Mouse (Mus musculus) thymus, postnatal 0 days (tissue): ENCODE measurements around the gene Rnf133. TPM values are rescaled to one million over a fixed set of nuclear protein-coding genes. Genes with fewer than 3 reads are reported as not detected.

Experiments
- DNase-seq: peaks from one replicate; pipeline ENCODE4 v3.0.0-alpha.2; 2015; ENCODE audit warnings: low spot score
- polyA plus RNA-seq: library from polyadenylated mRNA; unstranded; fragments of >200 nt; fragmentation: Nextera tagmentation; extraction: Ambion mirVana; gene quantifications from 2 replicates; pipeline ENCODE4 v1.2.1, GENCODE M21; 2015

Rnf133 gene
- not detected in 2 replicates for polyA plus RNA-seq

DNA sequence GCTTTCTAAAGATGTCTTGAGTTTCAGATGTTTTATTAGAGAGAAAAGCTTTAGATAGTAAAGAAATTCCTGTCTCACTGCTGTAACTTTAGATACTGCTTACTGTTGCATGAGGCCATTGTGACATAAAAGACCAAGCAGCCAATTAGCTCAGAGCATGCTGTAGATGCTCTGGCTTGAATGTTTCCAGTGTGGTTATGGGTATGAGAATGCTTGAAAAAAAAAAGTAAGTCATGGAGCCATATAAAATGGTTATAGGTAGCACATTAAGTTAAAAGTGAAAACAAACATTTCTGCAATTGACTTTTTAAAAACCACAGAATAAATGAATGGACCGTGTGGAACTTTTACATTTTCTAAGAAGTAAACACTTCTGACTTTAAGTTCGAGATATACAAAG is at the start of gene Rnf133:
TSS of gene Rnf133 (minus strand) at position 101 of the 400 bp plus-strand sequence.
- no peak for DNase-seq

DNA sequence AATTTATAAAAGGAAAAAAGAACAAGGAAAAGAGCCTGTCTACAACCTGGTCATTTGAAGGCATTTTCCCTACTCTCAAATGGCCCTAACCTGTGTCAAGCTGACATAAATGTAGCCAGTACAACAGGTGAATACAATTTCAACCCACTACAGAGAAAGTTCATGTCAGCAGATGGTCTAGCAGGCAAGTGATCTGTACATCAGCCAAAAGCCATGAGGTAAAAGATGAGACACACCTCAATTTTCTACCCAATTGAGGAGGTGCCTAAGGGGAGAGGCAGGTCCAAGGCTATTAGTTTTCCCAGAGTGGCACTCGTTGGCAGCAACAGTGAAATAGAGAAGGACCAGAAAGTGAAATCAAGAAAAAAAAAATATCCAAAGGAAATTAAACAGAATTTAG is 28.1 kb upstream of the Rnf133 start:
- no peak for DNase-seq

DNA sequence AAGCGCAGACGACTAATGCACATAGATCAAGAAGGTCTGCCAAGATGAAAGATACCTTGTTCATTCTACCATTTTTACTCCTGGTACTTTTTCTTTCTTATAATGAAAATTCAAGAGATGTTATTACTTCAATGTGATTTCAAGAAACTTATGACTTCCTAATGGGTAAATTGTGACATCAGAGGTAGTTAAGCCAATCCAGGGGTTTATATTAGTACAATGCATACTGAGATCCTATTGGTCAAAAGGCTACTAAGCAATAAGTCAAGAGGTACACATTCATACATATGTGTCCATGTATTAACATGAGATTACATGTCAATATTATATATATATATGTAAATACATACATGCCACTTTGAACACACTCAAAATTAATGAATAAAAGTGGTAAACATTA is 4.9 kb upstream of the Rnf133 start, which contains the start of gene Rnf148:
TSS of gene Rnf148 (minus strand) at position 101 of the 400 bp plus-strand sequence.
- DNase-seq: no peak

DNA sequence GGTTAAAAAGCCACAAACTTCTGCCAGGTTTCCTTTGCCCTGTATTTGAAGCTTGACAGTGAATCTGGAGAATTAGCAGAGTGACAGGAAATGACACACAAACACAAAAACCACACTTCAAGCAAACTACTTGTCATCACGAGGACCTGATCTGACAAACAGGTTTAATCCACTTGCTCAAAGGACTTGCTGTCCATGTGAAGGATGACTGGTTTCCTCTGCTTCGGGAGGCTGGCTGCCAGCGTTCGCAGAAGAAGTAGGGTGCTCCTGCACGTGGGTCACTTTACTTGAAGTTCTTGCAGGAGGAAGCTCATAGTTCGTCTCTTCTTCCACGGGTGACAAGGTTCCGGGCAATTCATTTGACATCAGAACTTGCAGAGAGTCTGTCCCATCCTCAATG is 1.4 kb downstream of the Rnf133 start:
- DNase-seq: no peak

DNA sequence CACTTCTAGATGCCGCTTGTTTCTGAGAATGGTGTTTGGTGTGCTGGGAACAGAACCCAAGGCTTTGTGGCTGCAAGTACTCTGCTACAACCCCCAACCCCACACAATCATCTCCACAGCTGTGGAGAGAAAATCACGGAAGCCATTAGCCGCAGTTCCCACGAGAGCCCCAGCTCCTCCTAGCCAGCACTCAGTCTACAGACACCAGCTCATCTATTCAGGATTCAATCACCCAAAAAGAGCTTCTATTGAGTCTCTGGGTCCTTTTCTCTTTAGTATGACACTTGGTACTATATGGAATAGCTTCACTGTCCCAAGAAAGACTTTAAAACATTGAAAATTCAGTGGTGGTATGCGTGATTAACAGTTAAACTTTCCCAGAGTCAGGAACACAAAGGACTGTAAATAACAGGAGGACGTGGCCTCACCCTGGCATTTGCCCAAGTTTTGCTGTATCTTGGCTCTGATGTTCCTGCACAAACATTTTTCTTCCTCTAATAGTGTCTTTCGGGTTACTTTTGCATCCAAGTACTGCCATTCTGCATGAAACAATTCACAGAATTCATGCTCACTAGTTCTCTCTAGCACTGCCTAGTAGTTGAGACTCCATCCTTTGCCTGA is 2.4 kb downstream of the Rnf133 start:
- no peak for DNase-seq

DNA sequence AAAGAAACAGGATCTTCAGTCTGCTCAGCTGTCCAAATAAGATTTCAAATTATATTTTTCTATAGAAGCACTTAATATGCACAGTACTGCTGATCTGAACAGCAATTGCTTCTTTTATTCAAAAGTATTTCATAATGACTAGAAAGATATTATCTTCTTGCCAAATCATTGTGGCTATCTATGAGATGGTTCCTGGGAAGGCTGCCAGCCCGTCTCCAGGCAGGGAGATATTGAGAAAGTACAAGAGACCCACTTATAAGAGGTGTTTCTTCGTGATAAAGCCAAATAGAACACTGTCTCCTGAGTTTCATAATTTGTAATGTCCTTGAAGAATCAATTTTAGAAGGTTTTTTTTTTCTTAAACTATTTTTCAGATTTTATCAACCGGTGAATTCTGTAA is 13.0 kb downstream of the Rnf133 start:
- DNase-seq: no peak

DNA sequence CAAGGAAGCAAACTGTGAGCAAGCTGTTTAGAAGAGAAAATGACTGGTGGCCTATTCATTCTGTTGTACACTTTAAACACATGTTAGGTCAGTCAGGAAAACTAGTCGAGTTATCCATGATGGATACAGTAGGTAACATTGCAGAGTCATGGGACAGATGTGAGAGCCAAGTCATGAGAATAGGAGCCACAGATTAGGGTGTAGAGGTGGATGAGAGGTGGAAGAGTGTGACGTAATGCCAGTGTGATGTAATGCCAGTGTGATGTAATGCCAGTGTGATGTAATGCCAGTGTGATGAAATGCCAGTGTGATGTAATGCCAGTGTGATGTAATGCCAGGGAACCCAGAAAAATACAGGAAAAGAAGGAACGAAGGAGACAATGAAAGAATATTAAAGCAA is 14.9 kb downstream of the Rnf133 start:
- DNase-seq: no peak

DNA sequence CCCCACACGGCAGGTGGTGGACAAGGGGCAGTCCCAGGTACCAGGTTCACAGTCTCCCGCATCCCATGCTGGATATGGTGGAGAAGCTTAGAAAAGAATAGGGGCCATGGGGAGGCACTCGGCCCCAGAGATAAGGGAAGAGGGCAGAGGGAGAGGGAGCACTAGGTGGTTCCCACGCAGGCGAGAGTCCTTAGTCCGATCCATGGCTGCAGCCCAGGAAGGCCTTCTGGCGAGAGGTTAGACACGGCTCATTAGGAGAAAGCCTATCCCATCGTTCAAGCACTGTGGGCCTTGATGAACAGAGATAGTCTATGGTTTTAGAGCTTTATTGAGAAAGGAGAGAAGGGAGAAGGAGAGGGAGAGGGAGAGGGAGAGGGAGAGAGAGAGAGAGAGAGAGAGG is 16.1 kb downstream of the Rnf133 start:
- DNase-seq: no peak

DNA sequence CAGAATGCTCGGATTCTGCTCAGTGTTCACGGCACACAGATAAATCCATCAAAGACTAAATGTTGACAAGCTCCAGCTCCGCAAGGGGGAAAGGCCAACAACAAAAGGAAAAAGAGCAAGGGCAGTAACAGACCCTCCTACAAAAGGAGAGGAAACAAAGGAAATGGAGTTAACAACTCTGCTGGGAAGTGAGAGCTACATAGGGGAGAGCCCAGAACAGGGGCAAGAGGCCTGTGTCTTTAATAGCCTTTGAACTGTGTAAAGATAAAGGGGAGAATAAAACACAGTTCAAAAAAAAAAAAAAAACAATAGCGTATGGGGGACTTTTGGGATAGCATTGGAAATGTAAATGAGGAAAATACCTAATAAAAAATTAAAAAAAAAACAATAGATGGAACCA is 19.6 kb downstream of the Rnf133 start:
- DNase-seq: no peak

Other genes starting within 250 kb of the Rnf133 start
- not detected in 2 replicates for gene Rnf148, start 4.8 kb upstream of the Rnf133 start, polyA plus RNA-seq
- gene Cadps2, start 189.1 kb upstream of the Rnf133 start, polyA plus RNA-seq: 1.2 and 1.5 TPM in 2 replicates